ENCODE assay signal across 8 mouse cellular contexts in the genomic region with DNA sequence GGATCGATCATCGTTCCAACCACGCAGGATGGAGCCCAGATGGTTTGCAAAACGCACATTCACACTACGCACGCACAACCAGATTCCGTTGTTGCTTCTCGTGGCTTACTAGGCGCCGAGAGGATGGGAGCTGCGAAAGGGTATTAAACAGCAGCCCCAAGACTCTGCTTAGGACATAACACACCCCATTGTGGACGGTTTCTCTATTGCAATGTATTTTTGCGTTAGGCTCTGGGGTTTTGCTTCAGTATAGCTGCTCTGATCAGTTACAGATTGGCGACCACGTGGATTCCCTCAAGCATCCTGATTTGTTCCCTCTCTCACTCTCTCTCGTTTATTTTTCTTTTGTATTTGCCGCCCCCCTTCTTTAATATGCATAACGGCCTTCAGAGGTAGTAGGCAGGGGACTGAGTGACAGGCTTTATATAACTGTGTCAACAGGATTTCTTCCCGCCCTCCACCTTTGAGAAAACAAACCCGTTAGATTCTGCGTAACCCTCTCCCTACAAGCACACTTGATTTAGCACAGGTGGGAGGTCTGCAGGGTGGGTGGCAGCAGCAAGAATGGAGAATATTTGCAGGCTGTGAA. TPM values are rescaled to one million over a fixed set of nuclear protein-coding genes. Genes with fewer than 3 reads are reported as not detected.
DNase-seq lines count a peak whose midpoint lies in the region; ATAC-seq and TF ChIP-seq lines count a peak whose summit lies in the region.

No protein-coding gene starts in this region.

- no peak for TF ChIP-seq CTCF in gastrocnemius, adult 2 months (IDR thresholded peaks at IDR 0.05)
- TF ChIP-seq CTCF in C2C12 (IDR thresholded peaks at IDR 0.05; ENCODE audit: control insufficient read depth, insufficient read depth, insufficient read length): no peak

- H3K9me3 ChIP-seq in hindbrain, embryonic 14.5 days (ENCODE audit: control insufficient read depth, low read length): no peaks in the 10 kb centered on the region
- no peaks in the 10 kb centered on the region for H3K9me3 ChIP-seq in limb, embryonic 10.5 days (replicated peaks)
- H3K9me3 ChIP-seq in neural tube, embryonic 14.5 days (ENCODE audit: control insufficient read depth, low read length): no peaks in the 10 kb centered on the region

- 0 out of 2 replicates have a peak, but pooled peaks have one; percentile 2 for ATAC-seq in common myeloid progenitor, adult 5-6 weeks (replicated peaks; ENCODE audit: low read depth, poor library complexity, severe bottlenecking)
- ATAC-seq in hindbrain, embryonic 14.5 days (ENCODE audit: low FRiP score): peak; percentile 25
- peak; percentile 33 for ATAC-seq in neural tube, embryonic 14.5 days (ENCODE audit: low read depth)
- ATAC-seq in granulocyte monocyte progenitor cell, adult 5-6 weeks (replicated peaks; ENCODE audit: poor library complexity, severe bottlenecking): no peak

- H3ac ChIP-seq in C2C12 (ENCODE audit: control insufficient read depth, insufficient read length, low read depth): peak overlapping the region; percentile 29

- H3K4me2 ChIP-seq in hindbrain, embryonic 14.5 days (replicated peaks): peak overlapping the region; percentile 99
- peak overlapping the region; percentile 88 for H3K4me2 ChIP-seq in neural tube, embryonic 14.5 days (ENCODE audit: low read depth, low read length)

- WGBS in hindbrain, embryonic 14.5 days: under 1% methylated on average over 21 of the region's 21 CpGs
- under 1% methylated on average over 21 of the region's 21 CpGs for WGBS in limb, embryonic 10.5 days
- under 1% methylated on average over 21 of the region's 21 CpGs for WGBS in neural tube, embryonic 14.5 days

- peaks cover 3% of the 10 kb centered on the region for H3K36me3 ChIP-seq in C2C12 (ENCODE audit: control insufficient read depth, insufficient read depth)
- 0 out of 2 replicates have a peak, but pooled peaks cover 2% of the 10 kb centered on the region for H3K36me3 ChIP-seq in hindbrain, embryonic 14.5 days (replicated peaks; ENCODE audit: control insufficient read depth, insufficient read depth)
- 0 out of 2 replicates have a peak, but pooled peaks cover 2% of the 10 kb centered on the region for H3K36me3 ChIP-seq in limb, embryonic 10.5 days
- H3K36me3 ChIP-seq in neural tube, embryonic 14.5 days (ENCODE audit: control insufficient read depth, insufficient read depth, low read length): no peaks in the 10 kb centered on the region

- peak overlapping the region; percentile 77 for H3K4me3 ChIP-seq in gastrocnemius, adult 2 months
- H3K4me3 ChIP-seq in C2C12 (ENCODE audit: insufficient read depth, poor library complexity, severe bottlenecking): no peak overlapping the region
- H3K4me3 ChIP-seq in hindbrain, embryonic 14.5 days (replicated peaks; ENCODE audit: low read length): peak overlapping the region; percentile 88
- H3K4me3 ChIP-seq in limb, embryonic 10.5 days: peak overlapping the region; percentile 98
- peak overlapping the region; percentile 97 for H3K4me3 ChIP-seq in neural tube, embryonic 14.5 days (ENCODE audit: low read depth, low read length)

- peaks cover 28% of the 10 kb centered on the region for H3K79me2 ChIP-seq in C2C12 (ENCODE audit: control insufficient read depth, insufficient read depth)

- H3K27me3 ChIP-seq in C2C12 (ENCODE audit: control insufficient read depth, insufficient read depth, insufficient read length): peaks cover 4% of the 10 kb centered on the region
- no peaks in the 10 kb centered on the region for H3K27me3 ChIP-seq in hindbrain, embryonic 14.5 days (ENCODE audit: control insufficient read depth, insufficient read depth, low read length)
- H3K27me3 ChIP-seq in limb, embryonic 10.5 days (ENCODE audit: low read depth, poor library complexity, severe bottlenecking): no peaks in the 10 kb centered on the region
- H3K27me3 ChIP-seq in neural tube, embryonic 14.5 days (ENCODE audit: control insufficient read depth, insufficient read depth, low read length): no peaks in the 10 kb centered on the region

- H3K4me1 ChIP-seq in hindbrain, embryonic 14.5 days (replicated peaks; ENCODE audit: control insufficient read depth, insufficient read depth, low read length): peaks cover 22% of the 10 kb centered on the region
- H3K4me1 ChIP-seq in limb, embryonic 10.5 days: peaks cover 33% of the 10 kb centered on the region
- H3K4me1 ChIP-seq in neural tube, embryonic 14.5 days (ENCODE audit: control insufficient read depth, insufficient read depth, low read length): peaks cover 14% of the 10 kb centered on the region

- intact Hi-C loops in gastrocnemius, adult 2 months (cut with DNase I): loop anchor here (5.0 kb wide), 1 partner anchor 34 kb away; no protein-coding TSS in a partner anchor

- peaks cover 26% of the 10 kb centered on the region for H3K79me3 ChIP-seq in C2C12 (ENCODE audit: low read depth)

- DNase-seq in gastrocnemius, adult 2 months: no peak
- DNase-seq in gastrocnemius, adult 18-20 months (ENCODE audit: low spot score): no peak
- peak; percentile 73 for DNase-seq in hindbrain, embryonic 14.5 days (ENCODE audit: low spot score)
- DNase-seq in limb, embryonic 10.5 days (ENCODE audit: low spot score): peak; percentile 39

- H3K9ac ChIP-seq in hindbrain, embryonic 14.5 days: peak overlapping the region; percentile 96
- peak overlapping the region; percentile 99 for H3K9ac ChIP-seq in neural tube, embryonic 14.5 days (replicated peaks; ENCODE audit: low read depth, low read length)

- peak overlapping the region; percentile 94; the same call in 1 of the 2 replicates for H3K27ac ChIP-seq in gastrocnemius, adult 2 months
- H3K27ac ChIP-seq in hindbrain, embryonic 14.5 days: peak overlapping the region; percentile 99
- H3K27ac ChIP-seq in limb, embryonic 10.5 days: peak overlapping the region; percentile 98
- peak overlapping the region; percentile 96 for H3K27ac ChIP-seq in neural tube, embryonic 14.5 days (ENCODE audit: low read depth, low read length)

TF ChIP-seq in C2C12, 6 proteins besides CTCF, POLR2A, EP300 and RAD21:
- TF ChIP-seq CEBPB (IDR thresholded peaks at IDR 0.05; ENCODE audit: low read depth) (no peak), MAX (IDR thresholded peaks at IDR 0.05) (no peak), FOSL1 (IDR thresholded peaks at IDR 0.05; ENCODE audit: insufficient read depth, low read length, poor library complexity, severe bottlenecking) (no peak), MYOD1 (IDR thresholded peaks at IDR 0.05; ENCODE audit: control insufficient read depth, insufficient read length, low read depth) (no peak), MYOG (IDR thresholded peaks at IDR 0.05; ENCODE audit: control insufficient read depth, extremely low read depth, insufficient read length) (no peak), USF1 (IDR thresholded peaks at IDR 0.05; ENCODE audit: low read depth) (no peak)

RNA-seq across cellular contexts. Expression of gene Kmt2a, which starts 2.0 kb away (rescaled TPM):
- 10 to 100 TPM; 21.5 to 21.7 TPM for total RNA-seq in gastrocnemius, adult 2 months (2021)
- total RNA-seq in gastrocnemius, adult 18-20 months (2021): 10 to 100 TPM; 16.4 to 19.5 TPM
- polyA plus RNA-seq in C2C12 (2012; fragmentation: generic; extraction: Trizol): 5.6 TPM
- total RNA-seq in common myeloid progenitor, adult 5-6 weeks (2017): 19.9 and 21.1 TPM in 2 replicates
- 17.1 and 19.3 TPM in 2 replicates for polyA plus RNA-seq in hindbrain, embryonic 14.5 days (2014; fragmentation: Nextera tagmentation; extraction: Ambion mirVana)
- polyA plus RNA-seq in limb, embryonic 10.5 days (2016; fragmentation: Nextera tagmentation; extraction: Ambion mirVana): 13.7 and 14.1 TPM in 2 replicates
- 16.5 and 23.1 TPM in 2 replicates for polyA plus RNA-seq in neural tube, embryonic 14.5 days (2014; fragmentation: Nextera tagmentation; extraction: Ambion mirVana)
- total RNA-seq in granulocyte monocyte progenitor cell, adult 5-6 weeks (2014; fragmentation: Nextera tagmentation): 83.6 and 93.1 TPM in 2 replicates
- total RNA-seq in granulocyte monocyte progenitor cell, adult 5-6 weeks (2017): 7.4 and 10.8 TPM in 2 replicates

RNA-seq across cellular contexts. Expression of gene Atp5l, which starts 37.5 kb away (rescaled TPM):
- total RNA-seq in gastrocnemius, adult 2 months (2021): 100 to 1,000 TPM; 668 to 937 TPM
- total RNA-seq in gastrocnemius, adult 18-20 months (2021): 100 to 1,000 TPM; 671 to 820 TPM
- 734 TPM for polyA plus RNA-seq in C2C12 (2012; fragmentation: generic; extraction: Trizol)
- total RNA-seq in common myeloid progenitor, adult 5-6 weeks (2017): 118 and 199 TPM in 2 replicates
- polyA plus RNA-seq in hindbrain, embryonic 14.5 days (2014; fragmentation: Nextera tagmentation; extraction: Ambion mirVana): 774 and 980 TPM in 2 replicates
- 550 and 555 TPM in 2 replicates for polyA plus RNA-seq in limb, embryonic 10.5 days (2016; fragmentation: Nextera tagmentation; extraction: Ambion mirVana)
- 756 and 860 TPM in 2 replicates for polyA plus RNA-seq in neural tube, embryonic 14.5 days (2014; fragmentation: Nextera tagmentation; extraction: Ambion mirVana)
- total RNA-seq in granulocyte monocyte progenitor cell, adult 5-6 weeks (2014; fragmentation: Nextera tagmentation): 710 and 961 TPM in 2 replicates
- total RNA-seq in granulocyte monocyte progenitor cell, adult 5-6 weeks (2017): 149 and 237 TPM in 2 replicates

Comparison
In these comparisons a context has a peak if more than half of its experiments do, and no peak if none do; other contexts are left out.
1. DNase-seq: peak in hindbrain, embryonic 14.5 days (single experiment) and limb, embryonic 10.5 days (single experiment); none in gastrocnemius, adult 2 months (single experiment) and gastrocnemius, adult 18-20 months (single experiment).
2. Peak in every context shown above with its lines, with median percentiles within 50 percentile points of each other: H3K27ac ChIP-seq.